Mouse (Mus musculus): ENCODE results near the gene Armc10. TPM values are rescaled to one million over a fixed set of nuclear protein-coding genes. Genes with fewer than 3 reads are reported as not detected.

Armc10 gene
- polyA plus RNA-seq, 1 experiment from 2014 or later: 7.4 TPM

DNA sequence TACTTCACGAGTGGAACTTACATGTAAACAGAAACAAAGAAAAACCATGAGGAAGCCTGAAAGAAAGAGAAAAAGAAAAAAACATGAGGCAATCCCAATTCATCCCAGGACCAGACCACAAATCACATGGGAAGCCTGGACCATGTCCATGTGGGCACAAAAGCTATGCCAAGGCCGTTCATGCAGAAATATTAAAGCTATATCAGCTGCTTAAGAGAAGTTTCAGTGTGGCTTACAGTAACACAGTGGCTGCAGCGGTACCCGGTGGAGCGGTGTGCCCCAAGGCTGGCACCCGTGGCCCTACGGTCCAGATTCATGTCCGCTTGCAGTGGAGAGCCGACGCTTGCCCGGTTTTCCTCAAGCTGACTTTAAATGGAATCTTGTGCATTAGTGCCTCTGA is 17.5 kb downstream of the Armc10 start:
- DNase-seq (no peak), ATAC-seq (no peak)
- Histone ChIP-seq H3K4me1 (ENCODE audit: insufficient read depth) (no peaks in the 10 kb centered on the region), H3K4me2 (ENCODE audit: low read depth, low read length) (no peak overlapping the region), H3K9ac (replicated peaks) (no peak overlapping the region), H3K9me3 (ENCODE audit: low read length) (no peaks in the 10 kb centered on the region), H3K36me3 (replicated peaks; ENCODE audit: insufficient read depth, low read length) (peaks cover 8% of the 10 kb centered on the region; the same call in 1 of the 2 replicates), H3K27me3 (ENCODE audit: insufficient read depth, low read length) (no peaks in the 10 kb centered on the region), H3K4me3 (ENCODE audit: low read depth, low read length) (no peak overlapping the region), H3K27ac (ENCODE audit: low read depth) (no peak overlapping the region)
- no peak for TF ChIP-seq CTCF (IDR thresholded peaks at IDR 0.05; ENCODE audit: low read depth)
- no peak for TF ChIP-seq EP300 (IDR thresholded peaks at IDR 0.05; ENCODE audit: low read depth)
- 91% methylated on average over 11 of the region's 11 CpGs for WGBS (ENCODE audit: insufficient replicate concordance)

DNA sequence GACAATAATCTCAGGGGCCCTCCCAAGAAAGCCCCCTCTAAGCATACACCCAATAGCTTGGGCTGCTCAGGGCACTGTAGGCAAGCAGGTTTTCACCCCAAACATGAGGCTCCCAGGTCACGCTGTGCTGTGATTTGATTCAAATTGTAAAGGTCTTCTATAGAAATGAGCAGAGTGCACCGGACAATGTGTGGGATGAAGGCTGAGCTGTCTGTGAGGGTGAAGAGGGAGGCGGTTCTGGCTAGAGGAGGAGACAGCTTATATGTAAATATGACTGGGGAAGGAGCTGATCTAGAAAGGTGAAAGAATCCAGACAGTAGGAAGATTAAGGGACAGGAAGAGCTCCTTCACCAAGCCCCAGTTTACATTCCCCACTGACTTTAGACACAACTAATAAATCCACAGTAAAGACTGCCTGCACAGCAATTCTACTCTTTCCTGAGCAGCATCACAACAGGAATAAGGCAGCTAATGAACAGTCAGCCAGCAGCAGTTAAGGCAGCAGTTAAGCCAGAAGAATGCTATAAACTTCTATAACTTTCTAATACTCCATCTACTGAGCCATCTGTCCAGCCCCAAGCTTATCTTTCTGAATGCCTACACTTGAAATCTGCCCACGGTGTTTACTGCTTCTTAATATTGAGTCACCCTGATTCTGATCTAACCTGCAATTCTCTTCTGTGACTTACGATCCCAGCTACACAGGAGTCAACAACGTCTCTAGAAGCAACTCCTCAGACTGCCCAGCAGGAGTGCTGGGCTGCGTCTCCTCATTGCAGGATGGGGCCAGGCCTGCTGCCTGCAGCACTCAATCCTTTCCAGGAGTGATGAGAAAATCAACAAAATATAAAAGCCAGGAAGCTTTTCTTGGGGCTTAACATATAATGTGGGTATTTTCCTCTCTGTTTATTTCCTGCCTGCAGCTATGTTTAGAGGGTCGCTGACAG is 21.9 kb downstream of the Armc10 start:
- no peaks in the 10 kb centered on the region; the same call in 1 of the 2 replicates for H3K4me1 ChIP-seq (ENCODE audit: insufficient read depth)
- ATAC-seq (no peak), DNase-seq (no peak)
- no peak for TF ChIP-seq EP300 (IDR thresholded peaks at IDR 0.05; ENCODE audit: low read depth)
- no peak for TF ChIP-seq CTCF (IDR thresholded peaks at IDR 0.05; ENCODE audit: low read depth)
- no peak overlapping the region for H3K4me2 ChIP-seq (ENCODE audit: low read depth, low read length)
- 0 out of 2 replicates have a peak, but pooled peaks cover 3% of the 10 kb centered on the region for H3K36me3 ChIP-seq (replicated peaks; ENCODE audit: insufficient read depth, low read length)
- no peaks in the 10 kb centered on the region for H3K9me3 ChIP-seq (ENCODE audit: low read length)
- no peak overlapping the region for H3K4me3 ChIP-seq (ENCODE audit: low read depth, low read length)
- H3K27ac ChIP-seq (ENCODE audit: low read depth): no peak overlapping the region
- H3K27me3 ChIP-seq (ENCODE audit: insufficient read depth, low read length): no peaks in the 10 kb centered on the region
- WGBS (ENCODE audit: insufficient replicate concordance): 70% methylated on average over 8 of the region's 8 CpGs
- H3K9ac ChIP-seq (replicated peaks): no peak overlapping the region

GRCm38 (mm10) chr5:21669307-21669706 is 23.7 kb downstream of the Armc10 start:
- WGBS (ENCODE audit: insufficient replicate concordance): 61% methylated on average over 2 of the region's 2 CpGs
- DNase-seq: peak; percentile 47
- H3K4me3 ChIP-seq (ENCODE audit: low read depth, low read length): no peak overlapping the region
- H3K36me3 ChIP-seq (replicated peaks; ENCODE audit: insufficient read depth, low read length): no peaks in the 10 kb centered on the region
- H3K27me3 ChIP-seq (ENCODE audit: insufficient read depth, low read length): no peaks in the 10 kb centered on the region
- no peak overlapping the region for H3K9ac ChIP-seq (replicated peaks)
- 0 out of 2 replicates have a peak overlapping the region, but pooled peaks have one; percentile 30 for H3K27ac ChIP-seq (ENCODE audit: low read depth)
- no peak for TF ChIP-seq EP300 (IDR thresholded peaks at IDR 0.05; ENCODE audit: low read depth)
- no peak for TF ChIP-seq CTCF (IDR thresholded peaks at IDR 0.05; ENCODE audit: low read depth)
- peak; percentile 74 for ATAC-seq
- H3K4me2 ChIP-seq (ENCODE audit: low read depth, low read length): no peak overlapping the region
- no peaks in the 10 kb centered on the region for H3K9me3 ChIP-seq (ENCODE audit: low read length)
- no peaks in the 10 kb centered on the region; the same call in 1 of the 2 replicates for H3K4me1 ChIP-seq (ENCODE audit: insufficient read depth)

- ATAC-seq: peak; percentile 91
- Histone ChIP-seq H3K9ac (replicated peaks) (peak overlapping the region; percentile 14; the same call in 1 of the 2 replicates), H3K27ac (ENCODE audit: low read depth) (peak overlapping the region; percentile 66), H3K36me3 (replicated peaks; ENCODE audit: insufficient read depth, low read length) (no peaks in the 10 kb centered on the region), H3K4me1 (ENCODE audit: insufficient read depth) (no peaks in the 10 kb centered on the region; the same call in 1 of the 2 replicates), H3K4me2 (ENCODE audit: low read depth, low read length) (peak overlapping the region; percentile 54), H3K4me3 (ENCODE audit: low read depth, low read length) (peak overlapping the region; percentile 5; the same call in 1 of the 2 replicates), H3K27me3 (ENCODE audit: insufficient read depth, low read length) (no peaks in the 10 kb centered on the region), H3K9me3 (ENCODE audit: low read length) (no peaks in the 10 kb centered on the region)
- 43% methylated on average over 23 of the region's 23 CpGs for WGBS (ENCODE audit: insufficient replicate concordance)
- TF ChIP-seq CTCF (IDR thresholded peaks at IDR 0.05; ENCODE audit: low read depth) (no peak), EP300 (IDR thresholded peaks at IDR 0.05; ENCODE audit: low read depth) (no peak)
- peak; percentile 44 for DNase-seq
These were observed 27.4 kb downstream of the Armc10 start for GRCm38 (mm10) chr5:21672812-21673635.

GRCm38 (mm10) chr5:21673742-21674141 is 28.1 kb downstream of the Armc10 start:
- peak overlapping the region; percentile 53; the same call in 1 of the 2 replicates for H3K27ac ChIP-seq (ENCODE audit: low read depth)
- H3K4me2 ChIP-seq (ENCODE audit: low read depth, low read length): peak overlapping the region; percentile 54; the same call in 1 of the 2 replicates
- TF ChIP-seq EP300 (IDR thresholded peaks at IDR 0.05; ENCODE audit: low read depth) (no peak), CTCF (IDR thresholded peaks at IDR 0.05; ENCODE audit: low read depth) (no peak)
- H3K36me3 ChIP-seq (replicated peaks; ENCODE audit: insufficient read depth, low read length): no peaks in the 10 kb centered on the region
- no peak for DNase-seq
- no peak overlapping the region for H3K4me3 ChIP-seq (ENCODE audit: low read depth, low read length)
- no peaks in the 10 kb centered on the region; the same call in 1 of the 2 replicates for H3K4me1 ChIP-seq (ENCODE audit: insufficient read depth)
- 77% methylated on average over 9 of the region's 9 CpGs for whole genome bisulfite sequencing (ENCODE audit: insufficient replicate concordance)
- no peaks in the 10 kb centered on the region for H3K9me3 ChIP-seq (ENCODE audit: low read length)
- no peak overlapping the region for H3K9ac ChIP-seq (replicated peaks)
- no peak for ATAC-seq
- H3K27me3 ChIP-seq (ENCODE audit: insufficient read depth, low read length): no peaks in the 10 kb centered on the region
